Mouse (Mus musculus) neural tube, embryonic 12.5 days (tissue): Measurements from ENCODE around the gene Gm8362. TPM values are rescaled to one million over a fixed set of nuclear protein-coding genes. Genes with fewer than 3 reads are reported as not detected.
A peak's percentile ranks its signal among the peaks of the same experiment; 100 is the strongest.
"Not testable (repeated sequence)": the region's sequence is repeated elsewhere in the genome, so short reads cannot be mapped to it uniquely, and the experiment has no call there.

Experiments used
- ATAC-seq: fragments of 200-750 bp; cut with Nextera tagmentation; 2 replicates; pipeline ENCODE4 v1.8.0; 2017; ENCODE audit warnings: low read depth, mild to moderate bottlenecking, moderate TSS enrichment, moderate library complexity; ENCODE audit not compliant: low FRiP score
- H3K27ac ChIP-seq: fragments of 300-500 bp; sonication (generic); 2 replicates; pipeline ENCODE4 v1.5.1; 2016
- H3K27me3 ChIP-seq: fragments of 300-500 bp; sonication (generic); replicated peaks from 2 replicates; pipeline ENCODE4 v1.6.1; 2016; ENCODE audit warnings: mild to moderate bottlenecking
- H3K36me3 ChIP-seq: fragments of 300-500 bp; sonication (generic); 2 replicates; pipeline ENCODE4 v1.6.1; 2016; ENCODE audit warnings: mild to moderate bottlenecking
- H3K4me1 ChIP-seq: fragments of 300-500 bp; sonication (generic); 2 replicates; pipeline ENCODE4 v1.6.1; 2016
- H3K4me2 ChIP-seq: fragments of 300-500 bp; sonication (generic); replicated peaks from 2 replicates; pipeline ENCODE4 v1.6.1; 2016; ENCODE audit warnings: mild to moderate bottlenecking
- H3K4me3 ChIP-seq: fragments of 300-500 bp; sonication (generic); 2 replicates; pipeline ENCODE4 v1.5.1; 2016
- H3K9ac ChIP-seq: fragments of 300-500 bp; sonication (generic); 2 replicates; pipeline ENCODE4 v1.6.1; 2016; ENCODE audit warnings: mild to moderate bottlenecking
- H3K9me3 ChIP-seq: fragments of 300-500 bp; sonication (generic); 2 replicates; pipeline ENCODE4 v1.6.1; 2016; ENCODE audit warnings: mild to moderate bottlenecking
- WGBS: fragments of 180-500 bp; shearing (Covaris S2); methylation state at CpG from one replicate; pipeline ENCODE4 v1.1.7; 2016; 5-methylcytosine and 5-hydroxymethylcytosine counted together
- polyA plus RNA-seq: library from polyadenylated mRNA; unstranded; fragments of >200 nt; fragmentation: Nextera tagmentation; extraction: Ambion mirVana; gene quantifications from 2 replicates; pipeline ENCODE4 v1.2.1, GENCODE M21; 2016

Gene Gm8362
- polyA plus RNA-seq, result not detected in 2 replicates

GRCm38 (mm10) chr14:6774311-6774710 lies at the start of gene Gm8362:
Gm8362 (minus strand) TSS chr14:6774411.
- not testable (repeated sequence) for H3K27ac ChIP-seq, H3K9me3 ChIP-seq, H3K9ac ChIP-seq, H3K4me1 ChIP-seq, H3K27me3 ChIP-seq, H3K4me3 ChIP-seq, H3K36me3 ChIP-seq, ATAC-seq, H3K4me2 ChIP-seq
- WGBS, result 100% methylated on average over 1 of the region's 1 CpGs

GRCm38 (mm10) chr14:6823297-6823696 lies 49.1 kb upstream of the Gm8362 start:
- not testable (repeated sequence) for ATAC-seq, H3K4me3 ChIP-seq, H3K9ac ChIP-seq, H3K27me3 ChIP-seq, H3K4me2 ChIP-seq, H3K27ac ChIP-seq, H3K36me3 ChIP-seq, H3K4me1 ChIP-seq, H3K9me3 ChIP-seq
- WGBS, result 85% methylated on average over 3 of the region's 3 CpGs

DNA sequence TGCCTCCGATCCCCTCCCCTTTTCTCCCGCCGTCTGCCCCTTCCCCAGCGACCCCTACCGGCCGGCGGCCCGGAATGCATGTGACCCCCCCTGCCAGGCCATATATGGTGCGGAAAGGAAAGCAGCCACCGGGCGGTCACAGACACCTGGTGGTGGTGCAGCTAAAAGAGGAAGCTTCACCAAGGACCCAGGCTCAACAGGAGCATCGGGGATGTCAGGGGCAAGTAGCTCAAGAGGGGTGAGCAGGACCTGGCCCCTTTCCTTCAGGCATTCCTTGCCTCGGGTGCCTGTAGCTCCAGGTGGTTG lies 17.0 kb downstream of the Gm8362 start:
- WGBS, result 0% methylated on average over 5 of the region's 13 CpGs
- peak overlapping the region; percentile 42 for H3K4me3 ChIP-seq
- H3K4me1 ChIP-seq, H3K9me3 ChIP-seq, H3K9ac ChIP-seq, H3K27me3 ChIP-seq, H3K36me3 ChIP-seq, ATAC-seq, H3K27ac ChIP-seq: not testable (repeated sequence)
- H3K4me2 ChIP-seq, result peak overlapping the region; percentile 57

- not testable (repeated sequence) for H3K36me3 ChIP-seq, ATAC-seq, H3K4me1 ChIP-seq, H3K27ac ChIP-seq, H3K9me3 ChIP-seq, H3K27me3 ChIP-seq
- peak overlapping the region; percentile 42 for H3K4me3 ChIP-seq
- 0 out of 2 replicates have a peak overlapping the region, but pooled peaks have one; percentile 47 for H3K9ac ChIP-seq
- WGBS, result under 1% methylated on average over 29 of the region's 67 CpGs
- peak overlapping the region; percentile 57 for H3K4me2 ChIP-seq
These were observed 17.6 kb downstream of the Gm8362 start for GRCm38 (mm10) chr14:6756384-6757230.

GRCm38 (mm10) chr14:6742232-6742631 lies 32.0 kb downstream of the Gm8362 start, which contains the start of gene Gm3636:
Gm3636 (minus strand) TSS chr14:6742332.
- ATAC-seq, H3K27ac ChIP-seq, H3K36me3 ChIP-seq, H3K9ac ChIP-seq, H3K4me1 ChIP-seq, H3K9me3 ChIP-seq, H3K4me3 ChIP-seq, H3K4me2 ChIP-seq, H3K27me3 ChIP-seq: not testable (repeated sequence)
- no CpG with 5 or more reads among the region's 2 CpGs for WGBS

DNA sequence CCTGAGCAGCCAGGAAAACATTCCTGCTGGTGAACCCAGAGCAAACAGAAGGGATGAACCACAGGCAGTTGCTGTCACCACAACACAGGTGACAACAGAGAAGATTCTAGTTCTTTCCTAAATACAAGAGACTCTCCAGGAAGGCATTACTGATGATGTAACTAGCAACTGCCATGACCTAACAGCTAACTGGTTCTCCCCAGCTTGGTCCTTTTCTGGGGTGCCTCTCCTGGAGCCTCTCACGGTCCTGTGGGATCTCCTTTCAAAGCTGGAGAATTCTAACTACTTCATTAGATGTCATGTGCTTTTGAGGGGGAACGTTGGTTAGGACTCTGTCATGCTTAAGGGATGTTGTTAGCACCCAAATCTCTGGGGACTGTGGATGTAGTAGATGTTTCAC lies 54.1 kb downstream of the Gm8362 start, which contains the start of gene Gm8050:
Gene Gm8050 (minus strand): TSS at position 101 of the 400 bp plus-strand sequence.
- not testable (repeated sequence) for H3K9me3 ChIP-seq, H3K9ac ChIP-seq, H3K27me3 ChIP-seq, ATAC-seq, H3K4me2 ChIP-seq, H3K27ac ChIP-seq, H3K4me3 ChIP-seq, H3K36me3 ChIP-seq, H3K4me1 ChIP-seq
- 79% methylated on average over 1 of the region's 2 CpGs for WGBS

Other genes starting within 250 kb of the Gm8362 start
- gene Gm8356, start 237.1 kb downstream of the Gm8362 start, polyA plus RNA-seq, result not detected in 2 replicates
- 0.15 and 0.19 TPM in 2 replicates for gene Gm3629, start 183.8 kb downstream of the Gm8362 start, polyA plus RNA-seq
- not detected in 2 replicates for gene Gm3460, start 152.0 kb downstream of the Gm8362 start, polyA plus RNA-seq
- gene Gm10251, start 90.2 kb downstream of the Gm8362 start, polyA plus RNA-seq, result 0.17 TPM in 1 of 2 replicates, not detected in the other
- gene Gm8050, start 54.2 kb downstream of the Gm8362 start, polyA plus RNA-seq, result not detected in 2 replicates
- 9.1 and 9.6 TPM in 2 replicates for gene Gm3636, start 32.1 kb downstream of the Gm8362 start, polyA plus RNA-seq
- not detected in 2 replicates for gene Gm3642, start 65.9 kb upstream of the Gm8362 start, polyA plus RNA-seq
- 3.9 and 4.1 TPM in 2 replicates for gene Gm3667, start 115.6 kb upstream of the Gm8362 start, polyA plus RNA-seq
- not detected in 2 replicates for gene Gm6356, start 199.4 kb upstream of the Gm8362 start, polyA plus RNA-seq